Mouse (Mus musculus): ENCODE results near the gene Ap1b1.

- TF ChIP-seq CTCF (IDR thresholded peaks at IDR 0.05; ENCODE audit: low read depth) (no peak), EP300 (IDR thresholded peaks at IDR 0.05; ENCODE audit: low read depth) (no peak)
Observed at GRCm38 (mm10) chr11:5016286-5016685, 29.7 kb downstream of the Ap1b1 start.

Measured in liver, embryonic 14.5 days (tissue).